Mouse (Mus musculus): Measurements from ENCODE around the gene Thbs4. TPM values are rescaled to one million over a fixed set of nuclear protein-coding genes. Genes with fewer than 3 reads are reported as not detected.
A peak's percentile ranks its signal among the peaks of the same experiment; 100 is the strongest.

Gene Thbs4
- total RNA-seq, 2 experiments from 2014 or later, result 60.5 to 195 TPM

GRCm38 (mm10) chr13:92753676-92754075 lies 40.9 kb downstream of the Thbs4 start:
- intact Hi-C loops (cut with DNase I), result loop anchor here (5.0 kb wide), 5 partner anchors 89 to 969 kb away; partner anchors contain the start of genes Cmya5 and Mtx3

GRCm38 (mm10) chr13:92751726-92752565 lies 42.7 kb downstream of the Thbs4 start:
- H3K27ac ChIP-seq, result peak overlapping the region; percentile 85
- peak; percentile 93 for DNase-seq
- peak; percentile 99; the same call in 1 of the 2 replicates for TF ChIP-seq CTCF (IDR thresholded peaks at IDR 0.05)
- intact Hi-C loops (cut with DNase I), result loop anchor here (2.0 to 5.0 kb wide), 7 partner anchors 90 to 970 kb away; partner anchors contain the start of genes Cmya5 and Mtx3
- H3K4me3 ChIP-seq, result peak overlapping the region; percentile 57

More at GRCm38 (mm10) chr13:92753676-92754075, 40.9 kb downstream of the Thbs4 start:
- Histone ChIP-seq H3K27ac (peak overlapping the region; percentile 78), H3K4me3 (peak overlapping the region; percentile 58)
- DNase-seq, result no peak
- no peak for TF ChIP-seq CTCF (IDR thresholded peaks at IDR 0.05)

GRCm38 (mm10) chr13:92750976-92751518 lies 43.6 kb downstream of the Thbs4 start:
- Histone ChIP-seq H3K4me3 (peak overlapping the region; percentile 57), H3K27ac (peak overlapping the region; percentile 85)
- peak; percentile 76 for TF ChIP-seq CTCF (IDR thresholded peaks at IDR 0.05)
- peak; percentile 74 for DNase-seq
- intact Hi-C loops (cut with DNase I), result loop anchor here (2.0 to 5.0 kb wide), 7 partner anchors 91 to 971 kb away; partner anchors contain the start of genes Cmya5 and Mtx3

GRCm38 (mm10) chr13:92743337-92743736 lies 51.3 kb downstream of the Thbs4 start:
- no peak for TF ChIP-seq CTCF (IDR thresholded peaks at IDR 0.05)

GRCm38 (mm10) chr13:92742886-92743285 lies 51.7 kb downstream of the Thbs4 start:
- H3K4me3 ChIP-seq, result no peak overlapping the region
- DNase-seq, result no peak
- no peak for TF ChIP-seq CTCF (IDR thresholded peaks at IDR 0.05)
- intact Hi-C loops (cut with DNase I), result no loop called here
- no peak overlapping the region for H3K27ac ChIP-seq

More at GRCm38 (mm10) chr13:92743337-92743736, 51.3 kb downstream of the Thbs4 start:
- Histone ChIP-seq H3K4me3 (no peak overlapping the region), H3K27ac (no peak overlapping the region)
- intact Hi-C loops (cut with DNase I), result no loop called here
- DNase-seq, result no peak

GRCm38 (mm10) chr13:92740671-92741270 lies 53.8 kb downstream of the Thbs4 start:
- Histone ChIP-seq H3K27ac (no peak overlapping the region), H3K4me3 (no peak overlapping the region)
- peak; percentile 97 for TF ChIP-seq CTCF (IDR thresholded peaks at IDR 0.05)
- no peak for DNase-seq
- intact Hi-C loops (cut with DNase I), result loop anchor here (1.0 kb wide), 1 partner anchor 160 kb away; no protein-coding TSS in a partner anchor

GRCm38 (mm10) chr13:92739858-92740257 lies 54.8 kb downstream of the Thbs4 start:
- no peak for DNase-seq
- Histone ChIP-seq H3K27ac (no peak overlapping the region), H3K4me3 (no peak overlapping the region)
- intact Hi-C loops (cut with DNase I), result loop anchor here (1.0 to 10.0 kb wide), 2 partner anchors 160 to 385 kb away; partner anchors contain the start of genes Dhfr and Msh3
- TF ChIP-seq CTCF (IDR thresholded peaks at IDR 0.05), result no peak

GRCm38 (mm10) chr13:92738821-92739220 lies 55.8 kb downstream of the Thbs4 start:
- Histone ChIP-seq H3K4me3 (no peak overlapping the region), H3K27ac (no peak overlapping the region)
- DNase-seq, result no peak
- no peak for TF ChIP-seq CTCF (IDR thresholded peaks at IDR 0.05)
- intact Hi-C loops (cut with DNase I), result loop anchor here (10.0 kb wide), 1 partner anchor 384 kb away; the partner anchor contains the start of genes Dhfr and Msh3

GRCm38 (mm10) chr13:92736516-92737300 lies 57.9 kb downstream of the Thbs4 start:
- Histone ChIP-seq H3K27ac (no peak overlapping the region), H3K4me3 (no peak overlapping the region)
- intact Hi-C loops (cut with DNase I), result loop anchor here (10.0 kb wide), 1 partner anchor 382 kb away; the partner anchor contains the start of genes Dhfr and Msh3
- no peak for TF ChIP-seq CTCF (IDR thresholded peaks at IDR 0.05)
- DNase-seq, result no peak

GRCm38 (mm10) chr13:92735693-92736092 lies 58.9 kb downstream of the Thbs4 start:
- H3K4me3 ChIP-seq, result no peak overlapping the region
- no peak overlapping the region for H3K27ac ChIP-seq
- intact Hi-C loops (cut with DNase I), result loop anchor here (10.0 kb wide), 1 partner anchor 381 kb away; the partner anchor contains the start of genes Dhfr and Msh3
- DNase-seq, result no peak
- TF ChIP-seq CTCF (IDR thresholded peaks at IDR 0.05), result no peak

GRCm38 (mm10) chr13:92733741-92734140 lies 60.9 kb downstream of the Thbs4 start:
- DNase-seq, result no peak
- intact Hi-C loops (cut with DNase I), result loop anchor here (10.0 kb wide), 1 partner anchor 379 kb away; the partner anchor contains the start of genes Dhfr and Msh3
- Histone ChIP-seq H3K4me3 (peak overlapping the region; percentile 63), H3K27ac (peak overlapping the region; percentile 20; the same call in 1 of the 2 replicates)
- TF ChIP-seq CTCF (IDR thresholded peaks at IDR 0.05), result no peak

All from gastrocnemius, adult 2 months (tissue).